Mouse (Mus musculus) C2C12 (cell line): ENCODE measurements around the gene Acadm. TPM values are rescaled to one million over a fixed set of nuclear protein-coding genes. Genes with fewer than 3 reads are reported as not detected.
A peak's percentile ranks its signal among the peaks of the same experiment; 100 is the strongest.

Source experiments
- H3K27me3 ChIP-seq: one replicate; pipeline ENCODE4 v1.6.1; 2011; ENCODE audit not compliant: control insufficient read depth, insufficient read depth, insufficient read length
- H3K36me3 ChIP-seq: one replicate; pipeline ENCODE4 v1.6.1; 2011; ENCODE audit not compliant: control insufficient read depth, insufficient read depth
- H3K4me3 ChIP-seq: one replicate; pipeline ENCODE4 v1.5.1; 2011; ENCODE audit warnings: mild to moderate bottlenecking, control low read depth; ENCODE audit not compliant: poor library complexity, insufficient read depth, severe bottlenecking
- H3K79me2 ChIP-seq: one replicate; pipeline ENCODE4 v1.6.1; 2011; ENCODE audit not compliant: control insufficient read depth, insufficient read depth
- H3K79me3 ChIP-seq: one replicate; pipeline ENCODE4 v1.6.1; 2011; ENCODE audit warnings: low read depth, control low read depth
- H3ac ChIP-seq: one replicate; pipeline ENCODE3; 2011; ENCODE audit warnings: low read depth; ENCODE audit not compliant: control insufficient read depth, insufficient read length
- CEBPB ChIP-seq: IDR thresholded peaks from one replicate; pipeline ENCODE4 v1.6.1; 2011; ENCODE audit warnings: low read depth, mild to moderate bottlenecking, control low read depth, moderate library complexity
- CTCF ChIP-seq: IDR thresholded peaks from one replicate; pipeline ENCODE4 v1.5.1; 2011; ENCODE audit not compliant: control insufficient read depth, insufficient read depth, insufficient read length
- FOSL1 ChIP-seq: IDR thresholded peaks from one replicate; pipeline ENCODE4 v1.8.0; 2011; ENCODE audit warnings: mild to moderate bottlenecking, low read length; ENCODE audit not compliant: poor library complexity, insufficient read depth, severe bottlenecking
- MAX ChIP-seq: IDR thresholded peaks from one replicate; pipeline ENCODE4 v1.6.1; 2011; ENCODE audit warnings: mild to moderate bottlenecking, control low read depth
- MYOD1 ChIP-seq: IDR thresholded peaks from one replicate; pipeline ENCODE4 v1.6.1; 2011; ENCODE audit warnings: low read depth; ENCODE audit not compliant: control insufficient read depth, insufficient read length
- MYOG ChIP-seq: IDR thresholded peaks from one replicate; pipeline ENCODE4 v1.6.1; 2011; ENCODE audit not compliant: control insufficient read depth, insufficient read length; ENCODE audit errors: extremely low read depth
- USF1 ChIP-seq: IDR thresholded peaks from one replicate; pipeline ENCODE4 v1.6.1; 2011; ENCODE audit warnings: low read depth, mild to moderate bottlenecking, control low read depth, moderate library complexity
- polyA plus RNA-seq: library from polyadenylated mRNA; unstranded; fragments of >200 nt; fragmentation: generic; extraction: Trizol; gene quantifications from one replicate; pipeline ENCODE4 v1.2.1, GENCODE M21; 2012; ENCODE audit warnings: missing spikeins

The Acadm gene
- polyA plus RNA-seq, 1 experiment: 26.0 TPM

- no peaks in the 10 kb centered on the region for H3K27me3 ChIP-seq
- H3K4me3 ChIP-seq: no peak overlapping the region
- H3K79me2 ChIP-seq: peaks cover 39% of the 10 kb centered on the region
- TF ChIP-seq CTCF (peak; percentile 36), MYOG (no peak)
- H3ac ChIP-seq: no peak overlapping the region
- H3K79me3 ChIP-seq: peaks cover 34% of the 10 kb centered on the region
- peaks cover 70% of the 10 kb centered on the region for H3K36me3 ChIP-seq
These were observed 39.8 kb downstream of the Acadm start for GRCm38 (mm10) chr3:153904586-153904985.

GRCm38 (mm10) chr3:153902595-153902994 lies 41.8 kb downstream of the Acadm start:
- TF ChIP-seq USF1: no peak
- TF ChIP-seq MYOG: no peak
- TF ChIP-seq MYOD1: no peak
- TF ChIP-seq CTCF: no peak
- TF ChIP-seq CEBPB: no peak
- no peak for TF ChIP-seq MAX
- no peak for TF ChIP-seq FOSL1
- H3K79me2 ChIP-seq: peaks cover 19% of the 10 kb centered on the region
- no peaks in the 10 kb centered on the region for H3K27me3 ChIP-seq

GRCm38 (mm10) chr3:153901904-153902303 lies 42.5 kb downstream of the Acadm start:
- H3K79me3 ChIP-seq: peaks cover 7% of the 10 kb centered on the region
- H3K79me2 ChIP-seq: peaks cover 12% of the 10 kb centered on the region
- H3ac ChIP-seq: no peak overlapping the region
- H3K27me3 ChIP-seq: no peaks in the 10 kb centered on the region
- peaks cover 43% of the 10 kb centered on the region for H3K36me3 ChIP-seq
- no peak overlapping the region for H3K4me3 ChIP-seq
- no peak for TF ChIP-seq MYOD1

More at GRCm38 (mm10) chr3:153902595-153902994, 41.8 kb downstream of the Acadm start:
- H3K79me3 ChIP-seq: peaks cover 14% of the 10 kb centered on the region
- no peak overlapping the region for H3K4me3 ChIP-seq
- H3K36me3 ChIP-seq: peaks cover 50% of the 10 kb centered on the region
- no peak overlapping the region for H3ac ChIP-seq

- Histone ChIP-seq H3K36me3 (peaks cover 5% of the 10 kb centered on the region), H3ac (no peak overlapping the region), H3K79me2 (no peaks in the 10 kb centered on the region), H3K4me3 (no peak overlapping the region), H3K79me3 (no peaks in the 10 kb centered on the region), H3K27me3 (no peaks in the 10 kb centered on the region)
- TF ChIP-seq MYOD1: peak; percentile 45
- no peak for TF ChIP-seq CEBPB
These were observed 47.2 kb downstream of the Acadm start for GRCm38 (mm10) chr3:153897216-153897615.

GRCm38 (mm10) chr3:153895454-153895853 lies 49.0 kb downstream of the Acadm start:
- no peaks in the 10 kb centered on the region for H3K27me3 ChIP-seq
- H3K4me3 ChIP-seq: no peak overlapping the region
- TF ChIP-seq MYOD1 (no peak), MAX (no peak), FOSL1 (no peak), CEBPB (no peak), CTCF (no peak), USF1 (no peak), MYOG (no peak)
- no peaks in the 10 kb centered on the region for H3K36me3 ChIP-seq
- H3K79me2 ChIP-seq: no peaks in the 10 kb centered on the region
- no peak overlapping the region for H3ac ChIP-seq
- no peaks in the 10 kb centered on the region for H3K79me3 ChIP-seq

- Histone ChIP-seq H3K79me3 (no peaks in the 10 kb centered on the region), H3K27me3 (no peaks in the 10 kb centered on the region), H3K79me2 (no peaks in the 10 kb centered on the region), H3ac (no peak overlapping the region), H3K36me3 (peaks cover 2% of the 10 kb centered on the region), H3K4me3 (no peak overlapping the region)
- TF ChIP-seq CEBPB: no peak
- no peak for TF ChIP-seq MYOG
- no peak for TF ChIP-seq MAX
- no peak for TF ChIP-seq USF1
- no peak for TF ChIP-seq MYOD1
- TF ChIP-seq FOSL1: no peak
These were observed 55.1 kb downstream of the Acadm start for GRCm38 (mm10) chr3:153889188-153889781.
